Mouse (Mus musculus): ENCODE data around the gene Mitf.

GRCm38 (mm10) chr6:97986417-97986816 is 179.6 kb downstream of the Mitf start:
- TF ChIP-seq CTCF (IDR thresholded peaks at IDR 0.05; ENCODE audit: insufficient read depth, low read length): no peak
- TF ChIP-seq POLR2A (IDR thresholded peaks at IDR 0.05; ENCODE audit: borderline replicate concordance, extremely low read depth, low read depth, low read length): no peak
